Mouse (Mus musculus) megakaryocyte progenitor cell, adult 5-6 weeks (primary cell): ENCODE measurements around the gene Higd2a. TPM values are rescaled to one million over a fixed set of nuclear protein-coding genes. Genes with fewer than 3 reads are reported as not detected.

Source experiments
- ATAC-seq: replicated peaks from 2 replicates; pipeline ENCODE4 v1.8.0; 2016; ENCODE audit warnings: mild to moderate bottlenecking, moderate TSS enrichment, inconsistent platforms; ENCODE audit not compliant: poor library complexity
- total RNA-seq, 2 experiments: library from RNA; stranded (forward) in 1 of 2; stranded (reverse) in 1 of 2; fragments of 157-497, 149-512 nt in 1 of 2; fragments of 200-1000 nt in 1 of 2; gene quantifications; 2 replicates each; pipeline versions ENCODE4 v1.2.3 to v1.2.4; 2015 to 2017

Gene Higd2a
- total RNA-seq, 2 experiments from 2014 or later: 87.6 to 120 TPM

DNA sequence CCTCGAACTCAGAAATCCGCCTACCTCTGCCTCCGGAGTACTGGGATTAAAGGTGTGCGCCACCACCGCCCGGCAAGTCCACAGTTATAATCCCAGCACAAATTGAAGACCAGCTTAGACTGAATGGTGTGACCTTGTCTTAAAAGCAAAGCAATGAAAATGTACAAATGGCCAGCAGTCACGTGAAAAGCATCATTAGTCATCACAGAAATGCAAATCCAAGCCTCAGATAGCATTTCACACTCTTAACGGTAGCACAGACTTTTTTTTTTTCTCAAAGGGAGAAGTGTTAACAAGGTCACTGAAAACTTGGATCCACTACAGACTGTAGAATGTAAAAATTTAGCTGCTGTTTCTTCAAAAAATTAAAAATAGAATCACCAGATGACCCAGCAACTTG is 26.3 kb downstream of the Higd2a start:
- no peak for ATAC-seq

GRCm38 (mm10) chr13:54616998-54617397 is 27.0 kb downstream of the Higd2a start:
- no peak for ATAC-seq

DNA sequence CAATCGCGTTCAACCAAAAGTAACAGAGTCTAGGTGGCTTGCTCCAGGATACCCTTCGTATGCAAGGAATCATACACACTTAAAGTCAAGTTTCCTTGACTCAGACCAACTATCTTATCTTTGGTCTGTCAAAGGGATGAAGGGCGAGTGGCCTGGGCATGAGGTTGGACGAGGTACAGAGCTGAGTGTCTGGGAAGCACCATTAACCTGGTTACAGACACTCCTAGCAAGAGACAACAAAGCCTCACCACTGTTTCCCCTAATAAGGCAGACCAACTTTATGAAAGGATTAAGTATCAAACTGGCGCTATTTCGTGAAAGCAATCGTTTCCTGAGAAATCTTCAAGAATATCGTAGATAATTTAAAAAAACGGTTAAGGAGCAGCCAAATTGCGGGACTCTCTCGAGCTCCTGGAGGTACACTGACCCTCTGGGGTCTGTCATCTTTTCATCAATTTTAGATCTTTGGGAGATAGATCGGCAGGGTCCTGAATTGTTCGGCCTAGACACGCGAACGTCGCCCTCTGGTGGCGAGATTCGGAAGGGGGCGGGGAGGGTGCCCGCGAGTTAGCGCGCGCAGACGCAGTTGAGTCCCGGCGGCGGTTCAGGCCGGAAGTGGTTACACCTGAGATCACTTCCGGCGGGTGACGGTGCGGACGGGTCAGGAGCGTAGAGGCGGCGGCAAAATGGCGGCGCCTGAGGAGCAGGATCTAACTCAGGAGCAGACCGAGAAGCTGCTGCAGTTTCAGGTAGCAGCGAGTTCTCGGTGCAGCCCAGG is 31.3 kb downstream of the Higd2a start, which contains the start of gene Faf2:
Faf2 (plus strand) TSS at position 630 of the 778 bp plus-strand sequence.
- ATAC-seq: peak; percentile 99

DNA sequence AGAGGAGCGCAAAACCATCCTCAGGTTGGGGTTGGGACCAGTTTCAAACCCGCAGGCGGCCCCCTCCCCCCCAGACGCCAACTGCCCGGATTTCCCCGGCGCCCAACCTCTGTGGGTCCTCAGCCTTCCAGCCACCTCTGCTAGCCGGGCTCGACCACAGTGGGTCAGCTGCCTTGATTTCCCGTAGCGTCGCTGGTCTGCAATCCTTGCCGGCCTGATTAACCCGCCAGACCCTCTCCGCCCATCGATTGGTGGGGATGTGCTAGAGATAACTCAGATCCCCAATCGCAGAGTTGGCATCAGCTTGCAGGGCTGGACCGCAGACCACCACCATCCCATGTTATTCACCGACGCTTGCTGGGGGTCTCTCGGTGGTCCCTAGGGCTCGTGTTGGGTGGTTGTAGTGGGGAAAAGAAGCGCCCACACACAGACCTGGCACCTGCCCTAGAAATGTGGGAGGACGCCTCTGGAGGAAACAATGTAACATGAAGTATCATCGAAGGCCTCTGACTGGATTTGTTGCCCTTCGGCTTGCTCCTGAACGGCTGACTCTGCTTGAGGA is 32.0 kb downstream of the Higd2a start:
- peak; percentile 25 for ATAC-seq

GRCm38 (mm10) chr13:54629128-54629527 is 39.1 kb downstream of the Higd2a start:
- ATAC-seq: no peak

GRCm38 (mm10) chr13:54632731-54633277 is 42.8 kb downstream of the Higd2a start:
- no peak for ATAC-seq

- no peak for ATAC-seq
Measured at GRCm38 (mm10) chr13:54635011-54635410, 45.0 kb downstream of the Higd2a start.

Other genes with a start within 250 kb of the Higd2a start
- gene Cplx2, start 218.9 kb upstream of the Higd2a start, total RNA-seq (2015): 0.10 and 0.54 TPM in 2 replicates
- 0.14 TPM in 1 of 2 replicates, not detected in the other for gene Cplx2, start 218.9 kb upstream of the Higd2a start, total RNA-seq (2017)
- 24.8 and 25.9 TPM in 2 replicates for gene Thoc3, start 121.4 kb upstream of the Higd2a start, total RNA-seq (2015)
- gene Thoc3, start 121.4 kb upstream of the Higd2a start, total RNA-seq (2017): 40.3 and 47.1 TPM in 2 replicates
- gene Simc1, start 86.4 kb upstream of the Higd2a start, total RNA-seq (2015): 13.6 and 22.0 TPM in 2 replicates
- 4.0 and 7.0 TPM in 2 replicates for gene Simc1, start 86.4 kb upstream of the Higd2a start, total RNA-seq (2017)
- gene 4833439L19Rik, start 24.8 kb upstream of the Higd2a start, total RNA-seq (2015): 56.2 and 56.5 TPM in 2 replicates
- 30.0 and 37.5 TPM in 2 replicates for gene 4833439L19Rik, start 24.8 kb upstream of the Higd2a start, total RNA-seq (2017)
- gene Arl10, start 15.2 kb upstream of the Higd2a start, total RNA-seq (2015): 9.7 and 15.7 TPM in 2 replicates
- 9.5 and 14.0 TPM in 2 replicates for gene Arl10, start 15.2 kb upstream of the Higd2a start, total RNA-seq (2017)
- gene Nop16, start 117 bp upstream of the Higd2a start, total RNA-seq (2015): 54.2 and 59.3 TPM in 2 replicates
- gene Nop16, start 117 bp upstream of the Higd2a start, total RNA-seq (2017): 69.7 and 104 TPM in 2 replicates
- 4.2 and 6.1 TPM in 2 replicates for gene Cltb, start 21.1 kb downstream of the Higd2a start, total RNA-seq (2015)
- 11.0 and 13.1 TPM in 2 replicates for gene Cltb, start 21.1 kb downstream of the Higd2a start, total RNA-seq (2017)
- gene Faf2, start 31.6 kb downstream of the Higd2a start, total RNA-seq (2015): 40.8 and 43.9 TPM in 2 replicates
- 37.4 and 38.6 TPM in 2 replicates for gene Faf2, start 31.6 kb downstream of the Higd2a start, total RNA-seq (2017)
- 47.2 and 49.6 TPM in 2 replicates for gene Rnf44, start 103.7 kb downstream of the Higd2a start, total RNA-seq (2015)
- gene Rnf44, start 103.7 kb downstream of the Higd2a start, total RNA-seq (2017): 16.8 and 19.4 TPM in 2 replicates
- not detected in 2 replicates for gene Cdhr2, start 111.3 kb downstream of the Higd2a start, total RNA-seq (2015)
- gene Cdhr2, start 111.3 kb downstream of the Higd2a start, total RNA-seq (2017): not detected in 2 replicates
- gene Gprin1, start 159.7 kb downstream of the Higd2a start, total RNA-seq (2015): not detected in 2 replicates
- not detected in 2 replicates for gene Gprin1, start 159.7 kb downstream of the Higd2a start, total RNA-seq (2017)
- not detected in 2 replicates for gene Sncb, start 176.4 kb downstream of the Higd2a start, total RNA-seq (2015)
- not detected in 2 replicates for gene Sncb, start 176.4 kb downstream of the Higd2a start, total RNA-seq (2017)
- not detected in 2 replicates for gene Eif4e1b, start 193.8 kb downstream of the Higd2a start, total RNA-seq (2015)
- not detected in 2 replicates for gene Eif4e1b, start 193.8 kb downstream of the Higd2a start, total RNA-seq (2017)
- gene Tspan17, start 199.2 kb downstream of the Higd2a start, total RNA-seq (2015): 0.30 and 0.73 TPM in 2 replicates
- gene Tspan17, start 199.2 kb downstream of the Higd2a start, total RNA-seq (2017): 0.71 and 3.0 TPM in 2 replicates